ENCODE assay signal across 14 mouse cellular contexts in the genomic region with DNA sequence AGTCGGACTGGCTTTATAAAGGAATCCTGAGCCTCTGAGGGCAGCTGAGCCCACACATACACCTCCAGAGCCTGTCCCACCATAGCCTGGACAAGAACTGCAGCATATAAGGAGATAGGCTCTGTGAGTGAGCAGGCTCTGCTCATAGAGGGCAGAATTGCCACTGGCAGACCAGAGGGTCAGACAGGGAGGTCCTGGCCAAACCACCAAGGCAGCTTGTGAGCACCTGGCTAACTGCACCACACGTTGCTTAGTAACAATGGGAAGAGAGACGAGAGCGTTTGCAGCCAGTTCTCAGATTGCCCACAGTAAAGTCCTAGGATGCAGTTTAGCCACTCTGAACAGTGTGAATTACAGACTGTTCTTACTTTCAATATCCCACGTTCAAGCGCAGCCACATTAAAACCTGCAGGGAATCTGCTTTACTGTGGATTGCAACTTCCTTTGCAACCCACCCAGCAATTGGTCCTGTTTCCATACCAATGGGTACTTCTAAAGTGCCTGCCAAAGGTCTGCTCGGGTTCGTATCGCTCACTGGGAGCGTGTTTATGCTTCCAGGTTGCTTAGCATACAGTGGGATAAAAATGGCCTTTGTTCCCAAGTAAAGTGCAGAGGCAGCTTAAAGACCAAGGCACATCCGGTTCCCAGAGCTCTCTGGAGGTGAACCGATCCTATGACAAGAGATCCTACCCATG. TPM values are rescaled to one million over a fixed set of nuclear protein-coding genes. Genes with fewer than 3 reads are reported as not detected.
A peak's percentile ranks its signal among the peaks of the same experiment; 100 is the strongest.
DNase-seq lines count a peak whose midpoint lies in the region; ATAC-seq and TF ChIP-seq lines count a peak whose summit lies in the region.
"Had no signal": no experiment of that assay in that cellular context is flagged by ENCODE, and none has a peak within 500 bp of the region (broad histone marks: within the 10 kb centered on the region; RNA-seq: fewer than 3 reads in every experiment).

No protein-coding gene starts in this region.

- no peak for TF ChIP-seq CTCF in lung, postnatal 0 days (IDR thresholded peaks at IDR 0.05)

- DNase-seq in heart, postnatal 14 days: no peak
- DNase-seq in lung, postnatal 0 days (ENCODE audit: low spot score): no peak
- DNase-seq in lung, postnatal 36 days: no peak
- DNase-seq in urinary bladder, adult 18-20 months (ENCODE audit: low spot score in 2 of 2): no peak
- no peak for DNase-seq in cerebellum, adult 11 months
- DNase-seq: kidney, adult 8-10 months; thymus, postnatal 36 days had no signal

- 0 out of 2 replicates have a peak overlapping the region, but pooled peaks have one; percentile 4 for H3K27ac ChIP-seq in heart, embryonic 16.5 days (ENCODE audit: low read length)
- 0 out of 2 replicates have a peak overlapping the region, but pooled peaks have one; percentile 14 for H3K27ac ChIP-seq in lung, postnatal 0 days (ENCODE audit: low read length)
- peak overlapping the region; percentile 61 for H3K27ac ChIP-seq in intestine, embryonic 15.5 days
- peak overlapping the region; percentile 30; the same call in 1 of the 2 replicates for H3K27ac ChIP-seq in neural tube, embryonic 14.5 days (ENCODE audit: low read depth, low read length)
- H3K27ac ChIP-seq: liver, embryonic 12.5 days had no signal

- 65% methylated on average over 12 of the region's 12 CpGs for WGBS in heart, embryonic 16.5 days
- WGBS in lung, postnatal 0 days: 49% methylated on average over 12 of the region's 12 CpGs
- WGBS in intestine, embryonic 15.5 days: 44% methylated on average over 12 of the region's 12 CpGs
- WGBS in neural tube, embryonic 14.5 days: 27% methylated on average over 12 of the region's 12 CpGs

- no peaks in the 10 kb centered on the region for H3K4me1 ChIP-seq in heart, embryonic 16.5 days (ENCODE audit: control insufficient read depth, insufficient read depth, low read length)
- H3K4me1 ChIP-seq in lung, postnatal 0 days (ENCODE audit: insufficient read depth, low read depth, low read length): peaks cover 4% of the 10 kb centered on the region
- H3K4me1 ChIP-seq in intestine, embryonic 15.5 days (replicated peaks): peaks cover 21% of the 10 kb centered on the region
- H3K4me1 ChIP-seq in neural tube, embryonic 14.5 days (ENCODE audit: control insufficient read depth, insufficient read depth, low read length): no peaks in the 10 kb centered on the region

- no peak overlapping the region for H3K9ac ChIP-seq in heart, embryonic 16.5 days (ENCODE audit: low read length)
- H3K9ac ChIP-seq in lung, postnatal 0 days (replicated peaks; ENCODE audit: low read depth): no peak overlapping the region
- no peak overlapping the region for H3K9ac ChIP-seq in intestine, embryonic 15.5 days
- H3K9ac ChIP-seq in neural tube, embryonic 14.5 days (replicated peaks; ENCODE audit: low read depth, low read length): no peak overlapping the region
- H3K9ac ChIP-seq: liver, embryonic 12.5 days had no signal

- H3K4me3 ChIP-seq in heart, embryonic 16.5 days (ENCODE audit: low read length): no peak overlapping the region
- H3K4me3 ChIP-seq in lung, postnatal 0 days (ENCODE audit: low read depth, low read length): no peak overlapping the region
- H3K4me3 ChIP-seq in intestine, embryonic 15.5 days (replicated peaks): no peak overlapping the region
- H3K4me3 ChIP-seq in neural tube, embryonic 14.5 days (ENCODE audit: low read depth, low read length): no peak overlapping the region
- H3K4me3 ChIP-seq: heart, embryonic 10.5 days; liver, embryonic 12.5 days had no signal

- no peaks in the 10 kb centered on the region for H3K9me3 ChIP-seq in heart, embryonic 16.5 days (replicated peaks; ENCODE audit: control insufficient read depth, low read length)
- H3K9me3 ChIP-seq in lung, postnatal 0 days (ENCODE audit: low read length): no peaks in the 10 kb centered on the region
- no peaks in the 10 kb centered on the region for H3K9me3 ChIP-seq in intestine, embryonic 15.5 days
- no peaks in the 10 kb centered on the region for H3K9me3 ChIP-seq in neural tube, embryonic 14.5 days (ENCODE audit: control insufficient read depth, low read length)
- H3K9me3 ChIP-seq: heart, embryonic 10.5 days; liver, embryonic 12.5 days had no signal

- no peaks in the 10 kb centered on the region for H3K36me3 ChIP-seq in heart, embryonic 16.5 days (ENCODE audit: control insufficient read depth, insufficient read depth)
- no peaks in the 10 kb centered on the region for H3K36me3 ChIP-seq in lung, postnatal 0 days (ENCODE audit: insufficient read depth, low read length)
- H3K36me3 ChIP-seq in intestine, embryonic 15.5 days: no peaks in the 10 kb centered on the region
- H3K36me3 ChIP-seq in neural tube, embryonic 14.5 days (ENCODE audit: control insufficient read depth, insufficient read depth, low read length): no peaks in the 10 kb centered on the region
- H3K36me3 ChIP-seq: heart, embryonic 10.5 days had no signal

- TF ChIP-seq EP300 in lung, postnatal 0 days (IDR thresholded peaks at IDR 0.05): no peak

- H3K4me2 ChIP-seq in heart, embryonic 16.5 days (ENCODE audit: low read depth, low read length): no peak overlapping the region
- no peak overlapping the region for H3K4me2 ChIP-seq in lung, postnatal 0 days (replicated peaks; ENCODE audit: low read depth, low read length)
- 0 out of 2 replicates have a peak overlapping the region, but pooled peaks have one; percentile 0 for H3K4me2 ChIP-seq in intestine, embryonic 15.5 days (replicated peaks)
- H3K4me2 ChIP-seq in neural tube, embryonic 14.5 days (ENCODE audit: low read depth, low read length): no peak overlapping the region
- H3K4me2 ChIP-seq: liver, embryonic 12.5 days had no signal

- intact Hi-C loops in heart, postnatal 14 days (cut with DNase I): no loop called here

- no peak for ATAC-seq in heart, embryonic 16.5 days (replicated peaks; ENCODE audit: extremely low read depth, insufficient read depth, low FRiP score)
- ATAC-seq in lung, postnatal 0 days: peak; percentile 6; the same call in 1 of the 2 replicates
- ATAC-seq in intestine, embryonic 15.5 days: peak; percentile 54; the same call in 1 of the 2 replicates
- no peak for ATAC-seq in neural tube, embryonic 14.5 days (ENCODE audit: low read depth)
- ATAC-seq: CD4-positive, CD25-positive, alpha-beta regulatory T cell, adult 4 months; liver, embryonic 12.5 days had no signal

- no peaks in the 10 kb centered on the region for H3K27me3 ChIP-seq in heart, embryonic 16.5 days (ENCODE audit: control insufficient read depth, insufficient read depth, low read length)
- no peaks in the 10 kb centered on the region for H3K27me3 ChIP-seq in lung, postnatal 0 days (replicated peaks; ENCODE audit: insufficient read depth, low read length)
- H3K27me3 ChIP-seq in intestine, embryonic 15.5 days (replicated peaks): no peaks in the 10 kb centered on the region
- H3K27me3 ChIP-seq in neural tube, embryonic 14.5 days (ENCODE audit: control insufficient read depth, insufficient read depth, low read length): no peaks in the 10 kb centered on the region
- H3K27me3 ChIP-seq: liver, embryonic 12.5 days had no signal

RNA-seq across cellular contexts. Expression of gene Vsir, which starts 15.1 kb away (rescaled TPM):
- 3.3 and 4.0 TPM in 2 replicates for polyA plus RNA-seq in heart, embryonic 16.5 days (2015; fragmentation: Nextera tagmentation; extraction: Ambion mirVana)
- 10 to 100 TPM; 22.6 to 24.4 TPM for total RNA-seq in heart, postnatal 14 days (2021)
- polyA plus RNA-seq in lung, postnatal 0 days (2015; fragmentation: Nextera tagmentation; extraction: Ambion mirVana): 13.7 and 19.7 TPM in 2 replicates
- polyA plus RNA-seq in intestine, embryonic 15.5 days (2015; fragmentation: Nextera tagmentation; extraction: Ambion mirVana): 7.2 and 9.0 TPM in 2 replicates
- polyA plus RNA-seq in neural tube, embryonic 14.5 days (2014; fragmentation: Nextera tagmentation; extraction: Ambion mirVana): 2.0 and 2.4 TPM in 2 replicates

RNA-seq across cellular contexts. Expression of gene Gm17455, which starts 37.8 kb away (rescaled TPM):
- polyA plus RNA-seq in heart, embryonic 16.5 days (2015; fragmentation: Nextera tagmentation; extraction: Ambion mirVana): 0.24 and 0.28 TPM in 2 replicates
- not detected for total RNA-seq in heart, postnatal 14 days (2021)
- polyA plus RNA-seq in lung, postnatal 0 days (2015; fragmentation: Nextera tagmentation; extraction: Ambion mirVana): 2.3 and 3.2 TPM in 2 replicates
- polyA plus RNA-seq in intestine, embryonic 15.5 days (2015; fragmentation: Nextera tagmentation; extraction: Ambion mirVana): 0.28 TPM in 1 of 2 replicates, not detected in the other
- 17.7 and 20.0 TPM in 2 replicates for polyA plus RNA-seq in neural tube, embryonic 14.5 days (2014; fragmentation: Nextera tagmentation; extraction: Ambion mirVana)
- total RNA-seq: common myeloid progenitor, adult 5-6 weeks had no signal
- polyA plus RNA-seq: liver, embryonic 12.5 days had no signal

Comparison
In these comparisons a context has a peak if more than half of its experiments do, and no peak if none do; other contexts are left out.
1. ATAC-seq: peak in lung, postnatal 0 days (single experiment) and intestine, embryonic 15.5 days (single experiment); none in heart, embryonic 16.5 days (single experiment) and neural tube, embryonic 14.5 days (single experiment).
2. H3K27ac ChIP-seq: peak in every context shown above with its lines; median percentile 61 in intestine, embryonic 15.5 days; 30 in neural tube, embryonic 14.5 days; 14 in lung, postnatal 0 days; 4 in heart, embryonic 16.5 days.